In genomic region chr9:40272822-40273221, GRCm38 (mm10) we compare ENCODE assay signal across 19 mouse cellular contexts. TPM values are rescaled to one million over a fixed set of nuclear protein-coding genes. Genes with fewer than 3 reads are reported as not detected.
DNase-seq lines count a peak whose midpoint lies in the region; ATAC-seq lines count a peak whose summit lies in the region.
"Had no signal": no experiment of that assay in that cellular context is flagged by ENCODE, and none has a peak within 500 bp of the region (broad histone marks: within the 10 kb centered on the region; RNA-seq: fewer than 3 reads in every experiment).

No protein-coding gene starts in this region.

- no peak for ATAC-seq in forebrain, embryonic 14.5 days
- ATAC-seq in forebrain, embryonic 11.5 days (replicated peaks; ENCODE audit: low FRiP score) = no peak
- ATAC-seq in hindbrain, embryonic 16.5 days = no peak
- ATAC-seq in neural tube, embryonic 15.5 days (ENCODE audit: low FRiP score) = no peak
- ATAC-seq: inflammation-experienced regulatory T-cells, adult 6 months had no signal

- 0 out of 2 replicates have a peak, but pooled peaks cover 3% of the 10 kb centered on the region for H3K36me3 ChIP-seq in forebrain, embryonic 14.5 days (ENCODE audit: control insufficient read depth, insufficient read depth, low read length)
- no peaks in the 10 kb centered on the region for H3K36me3 ChIP-seq in forebrain, embryonic 11.5 days (ENCODE audit: control insufficient read depth, insufficient read depth, low read length)
- H3K36me3 ChIP-seq in hindbrain, embryonic 16.5 days (ENCODE audit: control insufficient read depth, insufficient read depth, low read length) = peaks cover 10% of the 10 kb centered on the region
- peaks cover 13% of the 10 kb centered on the region for H3K36me3 ChIP-seq in neural tube, embryonic 15.5 days
- H3K36me3 ChIP-seq in limb, embryonic 10.5 days = no peaks in the 10 kb centered on the region
- H3K36me3 ChIP-seq: heart, embryonic 12.5 days had no signal

- H3K9ac ChIP-seq in forebrain, embryonic 14.5 days (ENCODE audit: low read length) = no peak overlapping the region
- no peak overlapping the region for H3K9ac ChIP-seq in forebrain, embryonic 11.5 days (ENCODE audit: low read length)
- 0 out of 2 replicates have a peak overlapping the region, but pooled peaks have one; percentile 6 for H3K9ac ChIP-seq in hindbrain, embryonic 16.5 days (ENCODE audit: low read depth, low read length)
- no peak overlapping the region for H3K9ac ChIP-seq in neural tube, embryonic 15.5 days (replicated peaks)
- H3K9ac ChIP-seq: heart, embryonic 12.5 days had no signal

- DNase-seq in forebrain, embryonic 14.5 days (ENCODE audit: low spot score) = no peak
- DNase-seq in forebrain, embryonic 11.5 days (ENCODE audit: low spot score) = no peak
- peak; percentile 15 for DNase-seq in lung, postnatal 14 days
- no peak for DNase-seq in lung, adult 18-20 months
- no peak for DNase-seq in limb, embryonic 10.5 days (ENCODE audit: low spot score)
- DNase-seq: adrenal gland, postnatal 25 days; cerebellum, adult 11 months; gastrocnemius, postnatal 10 days; heart, postnatal 14 days; kidney, adult 2 months; kidney, postnatal 25 days; liver; right cerebral cortex, postnatal 4 days; thymus, adult 2 months had no signal

- H3K27me3 ChIP-seq in forebrain, embryonic 14.5 days (replicated peaks; ENCODE audit: control insufficient read depth, insufficient read depth, low read length) = no peaks in the 10 kb centered on the region
- H3K27me3 ChIP-seq in forebrain, embryonic 11.5 days (ENCODE audit: control insufficient read depth, insufficient read depth, low read length) = 0 out of 2 replicates have a peak, but pooled peaks cover 7% of the 10 kb centered on the region
- no peaks in the 10 kb centered on the region for H3K27me3 ChIP-seq in hindbrain, embryonic 16.5 days (replicated peaks; ENCODE audit: control insufficient read depth, insufficient read depth, low read length)
- H3K27me3 ChIP-seq in neural tube, embryonic 15.5 days (replicated peaks) = no peaks in the 10 kb centered on the region
- H3K27me3 ChIP-seq in limb, embryonic 10.5 days (ENCODE audit: low read depth, poor library complexity, severe bottlenecking) = peaks cover 26% of the 10 kb centered on the region
- H3K27me3 ChIP-seq: CH12.LX had no signal

- peak overlapping the region; percentile 53; the same call in 1 of the 2 replicates for H3K4me2 ChIP-seq in forebrain, embryonic 14.5 days (ENCODE audit: low read length)
- no peak overlapping the region for H3K4me2 ChIP-seq in forebrain, embryonic 11.5 days (ENCODE audit: low read depth, low read length, severe bottlenecking)
- peak overlapping the region; percentile 74 for H3K4me2 ChIP-seq in hindbrain, embryonic 16.5 days (ENCODE audit: low read length)
- peak overlapping the region; percentile 65 for H3K4me2 ChIP-seq in neural tube, embryonic 15.5 days
- H3K4me2 ChIP-seq: heart, embryonic 12.5 days had no signal

- H3K4me1 ChIP-seq in forebrain, embryonic 14.5 days (ENCODE audit: control insufficient read depth, insufficient read depth, low read length) = peaks cover 15% of the 10 kb centered on the region
- H3K4me1 ChIP-seq in forebrain, embryonic 11.5 days (replicated peaks; ENCODE audit: control insufficient read depth, insufficient read depth, low read length) = peaks cover 4% of the 10 kb centered on the region; the same call in 1 of the 2 replicates
- H3K4me1 ChIP-seq in hindbrain, embryonic 16.5 days (ENCODE audit: control insufficient read depth, insufficient read depth, low read depth, low read length) = peaks cover 29% of the 10 kb centered on the region
- H3K4me1 ChIP-seq in neural tube, embryonic 15.5 days = peaks cover 38% of the 10 kb centered on the region
- peaks cover 14% of the 10 kb centered on the region for H3K4me1 ChIP-seq in limb, embryonic 10.5 days

- H3K27ac ChIP-seq in forebrain, embryonic 14.5 days (ENCODE audit: low read depth, low read length) = no peak overlapping the region
- no peak overlapping the region for H3K27ac ChIP-seq in forebrain, embryonic 11.5 days (ENCODE audit: low read depth, low read length)
- no peak overlapping the region for H3K27ac ChIP-seq in hindbrain, embryonic 16.5 days (ENCODE audit: low read depth, low read length)
- no peak overlapping the region for H3K27ac ChIP-seq in neural tube, embryonic 15.5 days (replicated peaks)
- no peak overlapping the region for H3K27ac ChIP-seq in limb, embryonic 10.5 days

- H3K4me3 ChIP-seq in forebrain, embryonic 14.5 days (ENCODE audit: low read depth, low read length) = no peak overlapping the region
- no peak overlapping the region for H3K4me3 ChIP-seq in forebrain, embryonic 11.5 days (ENCODE audit: low read depth, low read length)
- peak overlapping the region; percentile 14; the same call in 1 of the 2 replicates for H3K4me3 ChIP-seq in hindbrain, embryonic 16.5 days (ENCODE audit: low read length)
- peak overlapping the region; percentile 19 for H3K4me3 ChIP-seq in neural tube, embryonic 15.5 days (replicated peaks)
- H3K4me3 ChIP-seq in limb, embryonic 10.5 days = no peak overlapping the region
- H3K4me3 ChIP-seq: heart, embryonic 12.5 days had no signal

- H3K9me3 ChIP-seq in forebrain, embryonic 14.5 days (replicated peaks; ENCODE audit: control insufficient read depth, low read length) = no peaks in the 10 kb centered on the region
- H3K9me3 ChIP-seq in forebrain, embryonic 11.5 days (ENCODE audit: control insufficient read depth, low read length) = no peaks in the 10 kb centered on the region
- H3K9me3 ChIP-seq in hindbrain, embryonic 16.5 days (ENCODE audit: control insufficient read depth, low read length) = no peaks in the 10 kb centered on the region
- no peaks in the 10 kb centered on the region for H3K9me3 ChIP-seq in neural tube, embryonic 15.5 days (replicated peaks)
- H3K9me3 ChIP-seq in limb, embryonic 10.5 days (replicated peaks) = no peaks in the 10 kb centered on the region
- H3K9me3 ChIP-seq: heart, embryonic 12.5 days had no signal

- 89% methylated on average over 7 of the region's 7 CpGs for WGBS in forebrain, embryonic 14.5 days
- WGBS in forebrain, embryonic 11.5 days = 88% methylated on average over 7 of the region's 7 CpGs
- 73% methylated on average over 7 of the region's 7 CpGs for WGBS in hindbrain, embryonic 16.5 days
- 86% methylated on average over 7 of the region's 7 CpGs for whole genome bisulfite sequencing in neural tube, embryonic 15.5 days
- 92% methylated on average over 7 of the region's 7 CpGs for WGBS in limb, embryonic 10.5 days

RNA-seq across cellular contexts. Expression of gene Scn3b, which starts 3.8 kb away (rescaled TPM):
- polyA plus RNA-seq in forebrain, embryonic 14.5 days (2014; fragmentation: Nextera tagmentation; extraction: Ambion mirVana) = 88.6 and 107 TPM in 2 replicates
- polyA plus RNA-seq in forebrain, embryonic 11.5 days (2014; fragmentation: Nextera tagmentation; extraction: Ambion mirVana) = 9.7 and 10.9 TPM in 2 replicates
- polyA plus RNA-seq in hindbrain, embryonic 16.5 days (2015; fragmentation: Nextera tagmentation; extraction: Ambion mirVana) = 151 and 167 TPM in 2 replicates
- 121 and 137 TPM in 2 replicates for polyA plus RNA-seq in neural tube, embryonic 15.5 days (2015; fragmentation: Nextera tagmentation; extraction: Ambion mirVana)
- 0.08 and 0.15 TPM in 2 replicates for polyA plus RNA-seq in limb, embryonic 10.5 days (2016; fragmentation: Nextera tagmentation; extraction: Ambion mirVana)
- polyA plus RNA-seq: inflammation-experienced regulatory T-cells, adult 6 months had no signal

Comparison
In these comparisons a context has a peak if more than half of its experiments do, and no peak if none do; other contexts are left out.
1. H3K4me3 ChIP-seq: peak in hindbrain, embryonic 16.5 days (single experiment) and neural tube, embryonic 15.5 days (single experiment); none in forebrain, embryonic 14.5 days (single experiment), forebrain, embryonic 11.5 days (single experiment) and limb, embryonic 10.5 days (single experiment).